Mouse (Mus musculus): ENCODE results near the gene H2afy2. TPM values are rescaled to one million over a fixed set of nuclear protein-coding genes. Genes with fewer than 3 reads are reported as not detected.

Gene H2afy2
- polyA plus RNA-seq, 1 experiment from 2014 or later: 87.2 TPM

DNA sequence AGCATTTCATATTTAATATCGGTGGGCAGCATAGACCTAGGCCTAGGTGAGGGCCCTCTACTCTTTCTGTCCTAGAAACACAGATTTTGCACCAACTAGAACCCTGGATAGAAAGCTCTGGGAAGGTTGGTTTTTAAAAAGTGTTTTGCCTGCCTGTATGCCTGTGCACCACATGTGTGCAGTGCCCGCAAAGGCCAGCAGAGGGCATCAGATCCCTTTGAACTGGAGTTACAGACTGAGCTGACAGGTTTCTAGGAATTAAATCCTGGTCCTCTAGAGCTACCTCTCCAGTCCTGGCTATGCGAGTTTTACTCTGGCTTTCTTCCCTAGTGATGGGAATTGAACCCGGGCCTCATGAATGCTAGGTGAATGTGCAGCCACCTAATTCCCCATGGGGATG lies 38.8 kb downstream of the H2afy2 start:
- 92% methylated on average over 4 of the region's 4 CpGs for WGBS
- Histone ChIP-seq H3K4me3 (ENCODE audit: low read depth, low read length) (no peak overlapping the region), H3K9me3 (ENCODE audit: control insufficient read depth, low read length) (no peaks in the 10 kb centered on the region), H3K9ac (ENCODE audit: low read depth, low read length) (no peak overlapping the region), H3K4me2 (ENCODE audit: low read depth, low read length) (no peak overlapping the region), H3K27me3 (replicated peaks; ENCODE audit: control insufficient read depth, insufficient read depth, low read length) (no peaks in the 10 kb centered on the region), H3K36me3 (ENCODE audit: control insufficient read depth, insufficient read depth, low read length) (peaks cover 94% of the 10 kb centered on the region), H3K4me1 (ENCODE audit: control insufficient read depth, insufficient read depth, low read length) (no peaks in the 10 kb centered on the region), H3K27ac (replicated peaks; ENCODE audit: low read depth, low read length) (no peak overlapping the region)
- ATAC-seq (ENCODE audit: low read depth) (no peak), DNase-seq (ENCODE audit: low spot score) (no peak)

- ATAC-seq (ENCODE audit: low read depth) (0 out of 2 replicates have a peak, but pooled peaks have one; percentile 5), DNase-seq (ENCODE audit: low spot score) (no peak)
- no peak overlapping the region for H3K27ac ChIP-seq (replicated peaks; ENCODE audit: low read depth, low read length)
- H3K4me1 ChIP-seq (ENCODE audit: control insufficient read depth, insufficient read depth, low read length): no peaks in the 10 kb centered on the region
- peaks cover 98% of the 10 kb centered on the region for H3K36me3 ChIP-seq (ENCODE audit: control insufficient read depth, insufficient read depth, low read length)
- no peak overlapping the region for H3K4me3 ChIP-seq (ENCODE audit: low read depth, low read length)
- no peak overlapping the region for H3K4me2 ChIP-seq (ENCODE audit: low read depth, low read length)
- no peaks in the 10 kb centered on the region for H3K9me3 ChIP-seq (ENCODE audit: control insufficient read depth, low read length)
- no peak overlapping the region for H3K9ac ChIP-seq (ENCODE audit: low read depth, low read length)
- WGBS: 93% methylated on average over 8 of the region's 8 CpGs
- H3K27me3 ChIP-seq (replicated peaks; ENCODE audit: control insufficient read depth, insufficient read depth, low read length): no peaks in the 10 kb centered on the region
Measured at GRCm38 (mm10) chr10:61742336-61742735, 41.6 kb downstream of the H2afy2 start.

- ATAC-seq (ENCODE audit: low read depth) (no peak), DNase-seq (ENCODE audit: low spot score) (no peak)
- WGBS: 80% methylated on average over 4 of the region's 4 CpGs
Measured at GRCm38 (mm10) chr10:61741873-61742272, 42.1 kb downstream of the H2afy2 start.

GRCm38 (mm10) chr10:61741306-61741705 lies 42.6 kb downstream of the H2afy2 start:
- Histone ChIP-seq H3K4me2 (ENCODE audit: low read depth, low read length) (no peak overlapping the region), H3K27me3 (replicated peaks; ENCODE audit: control insufficient read depth, insufficient read depth, low read length) (no peaks in the 10 kb centered on the region), H3K36me3 (ENCODE audit: control insufficient read depth, insufficient read depth, low read length) (peaks cover 97% of the 10 kb centered on the region), H3K4me3 (ENCODE audit: low read depth, low read length) (no peak overlapping the region), H3K9me3 (ENCODE audit: control insufficient read depth, low read length) (no peaks in the 10 kb centered on the region), H3K27ac (replicated peaks; ENCODE audit: low read depth, low read length) (no peak overlapping the region), H3K9ac (ENCODE audit: low read depth, low read length) (no peak overlapping the region), H3K4me1 (ENCODE audit: control insufficient read depth, insufficient read depth, low read length) (no peaks in the 10 kb centered on the region)
- ATAC-seq (ENCODE audit: low read depth) (no peak), DNase-seq (ENCODE audit: low spot score) (no peak)
- WGBS: 93% methylated on average over 1 of the region's 1 CpGs

More at GRCm38 (mm10) chr10:61741873-61742272, 42.1 kb downstream of the H2afy2 start:
- Histone ChIP-seq H3K9ac (ENCODE audit: low read depth, low read length) (no peak overlapping the region), H3K4me1 (ENCODE audit: control insufficient read depth, insufficient read depth, low read length) (no peaks in the 10 kb centered on the region), H3K27me3 (replicated peaks; ENCODE audit: control insufficient read depth, insufficient read depth, low read length) (no peaks in the 10 kb centered on the region), H3K4me2 (ENCODE audit: low read depth, low read length) (no peak overlapping the region), H3K9me3 (ENCODE audit: control insufficient read depth, low read length) (no peaks in the 10 kb centered on the region), H3K27ac (replicated peaks; ENCODE audit: low read depth, low read length) (no peak overlapping the region), H3K36me3 (ENCODE audit: control insufficient read depth, insufficient read depth, low read length) (peaks cover 98% of the 10 kb centered on the region), H3K4me3 (ENCODE audit: low read depth, low read length) (no peak overlapping the region)

DNA sequence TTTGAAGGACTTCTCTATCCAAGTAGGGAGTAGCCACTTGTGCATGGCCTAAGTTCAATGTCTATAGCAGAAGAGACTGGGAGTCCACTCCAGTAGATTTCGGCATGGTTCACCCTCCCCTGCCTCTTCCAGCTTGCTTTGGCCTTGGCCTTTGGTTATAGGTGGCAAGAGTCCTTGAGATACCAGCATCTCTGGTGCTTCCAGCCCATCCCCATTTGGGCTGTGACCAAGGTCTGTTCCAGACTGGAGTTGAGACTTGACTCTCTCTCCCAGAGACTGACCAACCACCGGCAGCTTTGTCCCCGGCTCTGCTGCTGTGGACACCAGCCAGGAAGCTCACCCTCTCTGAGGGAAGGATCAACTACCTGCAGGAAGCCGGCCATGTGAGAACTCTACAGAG lies 45.8 kb downstream of the H2afy2 start:
- Histone ChIP-seq H3K9me3 (ENCODE audit: control insufficient read depth, low read length) (no peaks in the 10 kb centered on the region), H3K9ac (ENCODE audit: low read depth, low read length) (no peak overlapping the region), H3K4me2 (ENCODE audit: low read depth, low read length) (no peak overlapping the region), H3K27ac (replicated peaks; ENCODE audit: low read depth, low read length) (no peak overlapping the region), H3K27me3 (replicated peaks; ENCODE audit: control insufficient read depth, insufficient read depth, low read length) (no peaks in the 10 kb centered on the region), H3K4me1 (ENCODE audit: control insufficient read depth, insufficient read depth, low read length) (no peaks in the 10 kb centered on the region), H3K4me3 (ENCODE audit: low read depth, low read length) (no peak overlapping the region), H3K36me3 (ENCODE audit: control insufficient read depth, insufficient read depth, low read length) (peaks cover 67% of the 10 kb centered on the region)
- DNase-seq (ENCODE audit: low spot score) (no peak), ATAC-seq (ENCODE audit: low read depth) (no peak)
- 93% methylated on average over 4 of the region's 4 CpGs for WGBS

GRCm38 (mm10) chr10:61737537-61737936 lies 46.4 kb downstream of the H2afy2 start:
- H3K9ac ChIP-seq (ENCODE audit: low read depth, low read length): no peak overlapping the region
- DNase-seq (ENCODE audit: low spot score) (no peak), ATAC-seq (ENCODE audit: low read depth) (0 out of 2 replicates have a peak, but pooled peaks have one; percentile 17)
- H3K4me2 ChIP-seq (ENCODE audit: low read depth, low read length): no peak overlapping the region
- H3K27me3 ChIP-seq (replicated peaks; ENCODE audit: control insufficient read depth, insufficient read depth, low read length): no peaks in the 10 kb centered on the region
- no peaks in the 10 kb centered on the region for H3K9me3 ChIP-seq (ENCODE audit: control insufficient read depth, low read length)
- 78% methylated on average over 1 of the region's 1 CpGs for WGBS
- H3K27ac ChIP-seq (replicated peaks; ENCODE audit: low read depth, low read length): no peak overlapping the region
- peaks cover 61% of the 10 kb centered on the region for H3K36me3 ChIP-seq (ENCODE audit: control insufficient read depth, insufficient read depth, low read length)
- no peak overlapping the region for H3K4me3 ChIP-seq (ENCODE audit: low read depth, low read length)
- no peaks in the 10 kb centered on the region for H3K4me1 ChIP-seq (ENCODE audit: control insufficient read depth, insufficient read depth, low read length)

GRCm38 (mm10) chr10:61736671-61737078 lies 47.3 kb downstream of the H2afy2 start:
- no peak; the same call in 1 of the 2 replicates for ATAC-seq (ENCODE audit: low read depth)

GRCm38 (mm10) chr10:61734377-61734776 lies 49.6 kb downstream of the H2afy2 start:
- no peaks in the 10 kb centered on the region for H3K27me3 ChIP-seq (replicated peaks; ENCODE audit: control insufficient read depth, insufficient read depth, low read length)
- H3K36me3 ChIP-seq (ENCODE audit: control insufficient read depth, insufficient read depth, low read length): peaks cover 30% of the 10 kb centered on the region
- H3K4me1 ChIP-seq (ENCODE audit: control insufficient read depth, insufficient read depth, low read length): no peaks in the 10 kb centered on the region
- no peak overlapping the region for H3K4me2 ChIP-seq (ENCODE audit: low read depth, low read length)
- H3K9ac ChIP-seq (ENCODE audit: low read depth, low read length): no peak overlapping the region
- no peak for DNase-seq (ENCODE audit: low spot score)
- H3K4me3 ChIP-seq (ENCODE audit: low read depth, low read length): no peak overlapping the region
- WGBS: 45% methylated on average over 3 of the region's 3 CpGs
- ATAC-seq (ENCODE audit: low read depth): no peak
- H3K9me3 ChIP-seq (ENCODE audit: control insufficient read depth, low read length): no peaks in the 10 kb centered on the region
- no peak overlapping the region for H3K27ac ChIP-seq (replicated peaks; ENCODE audit: low read depth, low read length)

More at GRCm38 (mm10) chr10:61736671-61737078, 47.3 kb downstream of the H2afy2 start:
- no peak overlapping the region; the same call in 1 of the 2 replicates for H3K27ac ChIP-seq (replicated peaks; ENCODE audit: low read depth, low read length)
- H3K9ac ChIP-seq (ENCODE audit: low read depth, low read length): no peak overlapping the region
- H3K9me3 ChIP-seq (ENCODE audit: control insufficient read depth, low read length): no peaks in the 10 kb centered on the region
- peaks cover 53% of the 10 kb centered on the region for H3K36me3 ChIP-seq (ENCODE audit: control insufficient read depth, insufficient read depth, low read length)
- H3K4me1 ChIP-seq (ENCODE audit: control insufficient read depth, insufficient read depth, low read length): no peaks in the 10 kb centered on the region
- peak; percentile 30 for DNase-seq (ENCODE audit: low spot score)
- H3K4me3 ChIP-seq (ENCODE audit: low read depth, low read length): no peak overlapping the region
- WGBS: 69% methylated on average over 10 of the region's 10 CpGs
- no peaks in the 10 kb centered on the region for H3K27me3 ChIP-seq (replicated peaks; ENCODE audit: control insufficient read depth, insufficient read depth, low read length)
- H3K4me2 ChIP-seq (ENCODE audit: low read depth, low read length): no peak overlapping the region

- Histone ChIP-seq H3K9ac (ENCODE audit: low read depth, low read length) (no peak overlapping the region), H3K27me3 (replicated peaks; ENCODE audit: control insufficient read depth, insufficient read depth, low read length) (no peaks in the 10 kb centered on the region), H3K36me3 (ENCODE audit: control insufficient read depth, insufficient read depth, low read length) (no peaks in the 10 kb centered on the region), H3K4me1 (ENCODE audit: control insufficient read depth, insufficient read depth, low read length) (no peaks in the 10 kb centered on the region), H3K4me3 (ENCODE audit: low read depth, low read length) (no peak overlapping the region), H3K4me2 (ENCODE audit: low read depth, low read length) (no peak overlapping the region), H3K27ac (replicated peaks; ENCODE audit: low read depth, low read length) (no peak overlapping the region), H3K9me3 (ENCODE audit: control insufficient read depth, low read length) (no peaks in the 10 kb centered on the region)
- ATAC-seq (ENCODE audit: low read depth) (no peak), DNase-seq (ENCODE audit: low spot score) (no peak)
- WGBS: 93% methylated on average over 6 of the region's 6 CpGs
Measured at GRCm38 (mm10) chr10:61730171-61730570, 53.8 kb downstream of the H2afy2 start.
